In genomic region chr16:94185430-94185829, GRCm38 (mm10) we compare ENCODE assay signal across 10 mouse cellular contexts.
DNase-seq lines count a peak whose midpoint lies in the region; ATAC-seq and TF ChIP-seq lines count a peak whose summit lies in the region.
"Had no signal": no experiment of that assay in that cellular context is flagged by ENCODE, and none has a peak within 500 bp of the region (broad histone marks: within the 10 kb centered on the region; RNA-seq: fewer than 3 reads in every experiment).

No protein-coding gene starts in this region.

- peaks cover 2% of the 10 kb centered on the region for H3K4me1 ChIP-seq in midbrain, embryonic 14.5 days (ENCODE audit: control insufficient read depth, insufficient read depth, low read length)
- no peaks in the 10 kb centered on the region for H3K4me1 ChIP-seq in midbrain, postnatal 0 days (ENCODE audit: insufficient read depth, low read length)
- H3K4me1 ChIP-seq in heart, postnatal 0 days (ENCODE audit: control insufficient read depth, insufficient read depth) = peaks cover 4% of the 10 kb centered on the region; the same call in 1 of the 2 replicates
- H3K4me1 ChIP-seq in intestine, embryonic 16.5 days (ENCODE audit: control insufficient read depth, insufficient read depth, low read length) = peaks cover 2% of the 10 kb centered on the region; the same call in 1 of the 2 replicates
- no peaks in the 10 kb centered on the region for H3K4me1 ChIP-seq in forebrain, embryonic 14.5 days (ENCODE audit: control insufficient read depth, insufficient read depth, low read length)
- H3K4me1 ChIP-seq: limb, embryonic 12.5 days had no signal

- peak; percentile 37 for DNase-seq in midbrain, embryonic 14.5 days
- DNase-seq in midbrain, postnatal 0 days (ENCODE audit: low spot score) = no peak
- DNase-seq in heart, postnatal 0 days (ENCODE audit: low spot score) = no peak
- DNase-seq in natural killer cell, adult 2 months (ENCODE audit: low spot score in 2 of 2) = peak; percentile 52 to 74
- no peak for DNase-seq in testis, postnatal 14 days (ENCODE audit: low spot score)
- DNase-seq in forebrain, embryonic 14.5 days (ENCODE audit: low spot score) = no peak

- 57% methylated on average over 16 of the region's 16 CpGs for WGBS in midbrain, embryonic 14.5 days
- 60% methylated on average over 16 of the region's 16 CpGs for WGBS in midbrain, postnatal 0 days
- 7% methylated on average over 16 of the region's 16 CpGs for WGBS in heart, postnatal 0 days
- WGBS in intestine, embryonic 16.5 days = 54% methylated on average over 16 of the region's 16 CpGs
- 61% methylated on average over 16 of the region's 16 CpGs for WGBS in forebrain, embryonic 14.5 days

- no peaks in the 10 kb centered on the region for H3K9me3 ChIP-seq in midbrain, embryonic 14.5 days (ENCODE audit: control insufficient read depth, low read length)
- H3K9me3 ChIP-seq in midbrain, postnatal 0 days (ENCODE audit: low read length) = no peaks in the 10 kb centered on the region
- H3K9me3 ChIP-seq in heart, postnatal 0 days (replicated peaks; ENCODE audit: control insufficient read depth, low read length) = no peaks in the 10 kb centered on the region
- no peaks in the 10 kb centered on the region for H3K9me3 ChIP-seq in intestine, embryonic 16.5 days (ENCODE audit: control insufficient read depth, low read length)
- H3K9me3 ChIP-seq in forebrain, embryonic 14.5 days (replicated peaks; ENCODE audit: control insufficient read depth, low read length) = no peaks in the 10 kb centered on the region
- H3K9me3 ChIP-seq: limb, embryonic 12.5 days; midbrain, embryonic 12.5 days had no signal

- TF ChIP-seq CTCF in midbrain, postnatal 0 days (IDR thresholded peaks at IDR 0.05) = no peak
- no peak for TF ChIP-seq CTCF in heart, postnatal 0 days (IDR thresholded peaks at IDR 0.05; ENCODE audit: low read depth)

- H3K9ac ChIP-seq in midbrain, embryonic 14.5 days (replicated peaks; ENCODE audit: low read length) = no peak overlapping the region
- H3K9ac ChIP-seq in midbrain, postnatal 0 days (replicated peaks; ENCODE audit: low read length, poor library complexity, severe bottlenecking) = no peak overlapping the region
- H3K9ac ChIP-seq in heart, postnatal 0 days (replicated peaks; ENCODE audit: low read depth, low read length) = no peak overlapping the region
- no peak overlapping the region for H3K9ac ChIP-seq in intestine, embryonic 16.5 days (ENCODE audit: low read depth, low read length)
- H3K9ac ChIP-seq in forebrain, embryonic 14.5 days (ENCODE audit: low read length) = no peak overlapping the region
- H3K9ac ChIP-seq: limb, embryonic 12.5 days; midbrain, embryonic 12.5 days had no signal

- no peaks in the 10 kb centered on the region for H3K36me3 ChIP-seq in midbrain, embryonic 14.5 days (ENCODE audit: control insufficient read depth, insufficient read depth, low read length)
- no peaks in the 10 kb centered on the region for H3K36me3 ChIP-seq in midbrain, postnatal 0 days (ENCODE audit: insufficient read depth, low read length)
- no peaks in the 10 kb centered on the region for H3K36me3 ChIP-seq in heart, postnatal 0 days (replicated peaks; ENCODE audit: control insufficient read depth, insufficient read depth, low read length)
- H3K36me3 ChIP-seq in intestine, embryonic 16.5 days (ENCODE audit: control insufficient read depth, insufficient read depth, low read length) = no peaks in the 10 kb centered on the region
- H3K36me3 ChIP-seq in forebrain, embryonic 14.5 days (ENCODE audit: control insufficient read depth, insufficient read depth, low read length) = no peaks in the 10 kb centered on the region
- H3K36me3 ChIP-seq: limb, embryonic 12.5 days; midbrain, embryonic 12.5 days had no signal

- no peak overlapping the region for H3K27ac ChIP-seq in midbrain, embryonic 14.5 days (replicated peaks; ENCODE audit: low read depth, low read length)
- H3K27ac ChIP-seq in midbrain, postnatal 0 days (ENCODE audit: low read depth, low read length) = no peak overlapping the region
- H3K27ac ChIP-seq in heart, postnatal 0 days (ENCODE audit: low read depth) = no peak overlapping the region
- no peak overlapping the region for H3K27ac ChIP-seq in intestine, embryonic 16.5 days (ENCODE audit: low read length)
- no peak overlapping the region for H3K27ac ChIP-seq in forebrain, embryonic 14.5 days (ENCODE audit: low read depth, low read length)
- H3K27ac ChIP-seq: limb, embryonic 12.5 days; midbrain, embryonic 12.5 days had no signal

- ATAC-seq in midbrain, embryonic 14.5 days (ENCODE audit: low FRiP score, low TSS enrichment) = no peak
- ATAC-seq in midbrain, postnatal 0 days (ENCODE audit: low FRiP score) = no peak
- peak; percentile 14; the same call in 1 of the 2 replicates for ATAC-seq in heart, postnatal 0 days (ENCODE audit: insufficient read depth, low read depth)
- ATAC-seq in intestine, embryonic 16.5 days = no peak
- no peak for ATAC-seq in forebrain, embryonic 14.5 days
- ATAC-seq: intestine, postnatal 0 days had no signal

- H3K27me3 ChIP-seq in midbrain, embryonic 14.5 days (ENCODE audit: control insufficient read depth, insufficient read depth, low read length) = peaks cover 63% of the 10 kb centered on the region
- H3K27me3 ChIP-seq in midbrain, postnatal 0 days (ENCODE audit: insufficient read depth, low read length) = peaks cover 20% of the 10 kb centered on the region
- H3K27me3 ChIP-seq in heart, postnatal 0 days (ENCODE audit: control insufficient read depth, insufficient read depth, low read length) = 0 out of 2 replicates have a peak, but pooled peaks cover 4% of the 10 kb centered on the region
- no peaks in the 10 kb centered on the region for H3K27me3 ChIP-seq in intestine, embryonic 16.5 days (replicated peaks; ENCODE audit: control insufficient read depth, insufficient read depth, low read length)
- H3K27me3 ChIP-seq in forebrain, embryonic 14.5 days (replicated peaks; ENCODE audit: control insufficient read depth, insufficient read depth, low read length) = peaks cover 37% of the 10 kb centered on the region

- no peak overlapping the region for H3K4me2 ChIP-seq in midbrain, embryonic 14.5 days (ENCODE audit: low read length)
- no peak overlapping the region for H3K4me2 ChIP-seq in midbrain, postnatal 0 days (ENCODE audit: low read depth, low read length, poor library complexity, severe bottlenecking)
- H3K4me2 ChIP-seq in heart, postnatal 0 days (ENCODE audit: low read depth, low read length) = peak overlapping the region; percentile 3; the same call in 1 of the 2 replicates
- no peak overlapping the region for H3K4me2 ChIP-seq in intestine, embryonic 16.5 days (ENCODE audit: low read depth, low read length)
- no peak overlapping the region for H3K4me2 ChIP-seq in forebrain, embryonic 14.5 days (ENCODE audit: low read length)
- H3K4me2 ChIP-seq: limb, embryonic 12.5 days; midbrain, embryonic 12.5 days had no signal

- no peak for TF ChIP-seq EP300 in heart, postnatal 0 days (IDR thresholded peaks at IDR 0.05; ENCODE audit: low read depth)

- no peak overlapping the region for H3K4me3 ChIP-seq in midbrain, embryonic 14.5 days (replicated peaks; ENCODE audit: low read depth, low read length)
- no peak overlapping the region for H3K4me3 ChIP-seq in midbrain, postnatal 0 days (ENCODE audit: low read depth, low read length)
- no peak overlapping the region for H3K4me3 ChIP-seq in heart, postnatal 0 days (ENCODE audit: low read depth, low read length)
- no peak overlapping the region for H3K4me3 ChIP-seq in intestine, embryonic 16.5 days (ENCODE audit: low read length)
- H3K4me3 ChIP-seq in forebrain, embryonic 14.5 days (ENCODE audit: low read depth, low read length) = no peak overlapping the region
- H3K4me3 ChIP-seq: limb, embryonic 12.5 days; midbrain, embryonic 12.5 days had no signal

Comparison
In these comparisons a context has a peak if more than half of its experiments do, and no peak if none do; other contexts are left out.
1. DNase-seq: peak in midbrain, embryonic 14.5 days (single experiment) and natural killer cell, adult 2 months (2 of 2); none in midbrain, postnatal 0 days (single experiment), heart, postnatal 0 days (single experiment), testis, postnatal 14 days (single experiment) and forebrain, embryonic 14.5 days (single experiment).